Mouse (Mus musculus) lung, postnatal 10 days (tissue): Measurements from ENCODE around the gene Zfp672.

Experiments used
- DNase-seq: peaks from one replicate; pipeline ENCODE4 v3.0.0; 2021

Zfp672 gene

DNA sequence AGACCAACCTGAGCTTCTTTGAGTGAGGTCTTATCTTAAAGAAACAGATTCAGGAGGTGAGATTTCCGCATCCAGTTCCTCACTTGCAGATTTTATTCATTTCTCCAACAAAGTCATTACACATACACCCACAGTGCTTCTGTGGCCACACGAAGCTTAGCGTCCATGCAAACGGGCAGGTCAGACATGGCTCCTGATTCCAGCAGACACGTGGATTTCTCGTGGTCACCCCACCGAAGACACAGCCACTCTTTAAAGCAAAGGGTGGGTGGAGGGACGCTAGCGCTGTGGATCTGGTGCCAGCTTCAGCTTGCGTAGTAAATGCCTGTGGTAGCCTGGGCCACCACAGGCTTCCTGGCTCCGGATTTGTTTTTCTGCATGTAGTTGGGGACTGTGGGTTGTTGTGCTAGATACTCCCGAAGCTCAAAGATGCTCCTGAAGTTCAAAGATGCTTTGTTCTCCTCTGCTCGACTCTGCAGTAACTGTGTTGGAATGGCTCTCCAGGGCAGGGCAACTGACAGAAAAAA lies 48.1 kb downstream of the Zfp672 start:
- DNase-seq, result no peak

DNA sequence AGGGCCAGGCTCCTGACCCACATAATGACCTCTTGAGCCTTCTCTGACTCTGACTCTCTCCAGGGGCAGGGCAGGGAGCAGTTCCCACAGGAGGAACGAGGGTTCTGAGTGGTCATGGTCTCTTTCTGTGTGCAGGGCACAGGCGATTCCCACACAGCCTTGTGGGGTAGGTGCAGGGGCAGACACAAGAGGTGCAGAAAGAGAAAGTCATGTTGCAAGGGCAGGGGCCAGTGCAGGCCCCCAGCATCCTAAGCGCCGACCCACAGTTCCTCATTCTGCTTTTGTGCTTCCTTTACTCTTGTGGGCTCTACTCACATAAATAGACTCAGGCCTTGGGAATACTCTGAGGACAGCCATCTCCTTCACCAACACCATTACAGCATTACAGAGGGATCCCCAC lies 54.4 kb downstream of the Zfp672 start:
- DNase-seq, result no peak

DNA sequence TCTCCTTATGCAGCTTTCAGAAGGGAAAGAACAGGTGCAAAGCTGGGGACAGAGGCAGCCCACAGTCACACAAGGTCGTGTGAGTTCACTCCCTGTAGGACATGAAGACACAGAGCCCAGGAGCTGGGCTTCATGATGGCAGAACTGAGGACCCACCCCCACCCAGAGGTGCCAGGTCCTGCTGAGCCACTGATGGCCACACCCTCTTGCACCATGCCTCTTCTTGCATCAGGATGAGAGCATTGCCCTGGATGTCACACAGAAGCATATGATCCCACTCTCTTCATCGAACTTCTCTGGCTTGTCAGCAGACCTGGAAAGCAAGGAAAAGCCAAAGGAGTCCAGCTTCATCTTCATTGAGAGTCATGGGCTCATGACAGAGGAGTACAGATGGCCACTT lies 55.6 kb downstream of the Zfp672 start, which contains the start of gene 4930438A08Rik:
Gene 4930438A08Rik, plus strand, starts transcription at position 228 of the 400 bp plus-strand sequence.
- DNase-seq, result no peak

- DNase-seq, result no peak
Observed at GRCm38 (mm10) chr11:58268285-58268684, 61.9 kb downstream of the Zfp672 start.
